Mouse (Mus musculus) neural tube, embryonic 11.5 days (tissue): ENCODE results near the gene Cebpb. TPM values are rescaled to one million over a fixed set of nuclear protein-coding genes. Genes with fewer than 3 reads are reported as not detected.

Experiments
- ATAC-seq: fragments of 200-750 bp; cut with Nextera tagmentation; 2 replicates; pipeline ENCODE4 v1.8.0; 2017; ENCODE audit warnings: moderate number of reproducible peaks, mild to moderate bottlenecking, moderate TSS enrichment, moderate library complexity; ENCODE audit not compliant: insufficient read depth, low FRiP score, low TSS enrichment
- DNase-seq: peaks from one replicate; pipeline ENCODE4 v3.0.0-alpha.2; 2015; ENCODE audit warnings: low spot score
- H3K27ac ChIP-seq: fragments of 300-500 bp; sonication (generic); 2 replicates; pipeline ENCODE4 v1.5.1; 2014; ENCODE audit warnings: low read depth, mild to moderate bottlenecking, low read length
- H3K27me3 ChIP-seq: fragments of 300-500 bp; sonication (generic); 2 replicates; pipeline ENCODE4 v1.6.1; 2014; ENCODE audit warnings: mild to moderate bottlenecking, low read length, mixed read lengths; ENCODE audit not compliant: control insufficient read depth, insufficient read depth
- H3K36me3 ChIP-seq: fragments of 300-500 bp; sonication (generic); 2 replicates; pipeline ENCODE4 v1.6.1; 2014; ENCODE audit warnings: mild to moderate bottlenecking, low read length, moderate library complexity, mixed read lengths; ENCODE audit not compliant: control insufficient read depth, insufficient read depth
- H3K4me1 ChIP-seq: fragments of 300-500 bp; sonication (generic); 2 replicates; pipeline ENCODE4 v1.6.1; 2014; ENCODE audit warnings: low read length, mixed read lengths; ENCODE audit not compliant: control insufficient read depth, insufficient read depth
- H3K4me2 ChIP-seq: fragments of 300-500 bp; sonication (generic); 2 replicates; pipeline ENCODE4 v1.6.1; 2014; ENCODE audit warnings: low read depth, mild to moderate bottlenecking, moderate library complexity
- H3K4me3 ChIP-seq: fragments of 300-500 bp; sonication (generic); 2 replicates; pipeline ENCODE4 v1.5.1; 2014; ENCODE audit warnings: low read depth, low read length
- H3K9ac ChIP-seq: fragments of 300-500 bp; sonication (generic); 2 replicates; pipeline ENCODE4 v1.6.1; 2014; ENCODE audit warnings: mild to moderate bottlenecking, low read length
- H3K9me3 ChIP-seq: fragments of 300-500 bp; sonication (generic); 2 replicates; pipeline ENCODE4 v1.6.1; 2016; ENCODE audit warnings: low read length; ENCODE audit not compliant: control insufficient read depth
- WGBS: fragments of 180-500 bp; shearing (Covaris S2); extraction: QIAGEN DNeasy Blood & Tissue Kit; methylation state at CpG from one replicate; pipeline ENCODE4 v1.1.7; 2014; 5-methylcytosine and 5-hydroxymethylcytosine counted together
- polyA plus RNA-seq: library from polyadenylated mRNA; unstranded; fragments of >200 nt; fragmentation: Nextera tagmentation; extraction: Ambion mirVana; gene quantifications from 2 replicates; pipeline ENCODE4 v1.2.1, GENCODE M21; 2014

Gene Cebpb
- polyA plus RNA-seq, 1 experiment from 2014 or later, result 3.0 TPM

- ATAC-seq (peak; percentile 24; the same call in 1 of the 2 replicates), DNase-seq (no peak)
- 29% methylated on average over 12 of the region's 12 CpGs for WGBS
- no peaks in the 10 kb centered on the region for H3K36me3 ChIP-seq
- H3K4me1 ChIP-seq, result peaks cover 8% of the 10 kb centered on the region
- no peak overlapping the region for H3K27ac ChIP-seq
- peak overlapping the region; percentile 87 for H3K4me2 ChIP-seq
- H3K27me3 ChIP-seq, result peaks cover 37% of the 10 kb centered on the region
- H3K9me3 ChIP-seq, result no peaks in the 10 kb centered on the region
- H3K4me3 ChIP-seq, result peak overlapping the region; percentile 46
- no peak overlapping the region for H3K9ac ChIP-seq
Measured at GRCm38 (mm10) chr2:167688126-167688497, 603 bp upstream of the Cebpb start.

- Histone ChIP-seq H3K4me3 (peak within 1 kb of the TSS; percentile 46), H3K9ac (peak within 1 kb of the TSS; percentile 60), H3K9me3 (no peaks in the 10 kb centered on the region), H3K4me2 (peak within 1 kb of the TSS; percentile 87), H3K4me1 (peaks cover 8% of the 10 kb centered on the region), H3K36me3 (no peaks in the 10 kb centered on the region), H3K27me3 (peaks cover 37% of the 10 kb centered on the region), H3K27ac (no peak within 1 kb of the TSS)
- WGBS, result under 1% methylated on average over 84 of the region's 99 CpGs
- peak; percentile 70 for DNase-seq
- ATAC-seq, result no peak
Measured at GRCm38 (mm10) chr2:167689501-167690218, 945 bp downstream of the Cebpb start, which contains the start of gene Tmem189. Tmem189 (minus strand) TSS chr2:167689822.

- H3K9ac ChIP-seq, result no peak overlapping the region
- H3K27ac ChIP-seq, result no peak overlapping the region
- H3K36me3 ChIP-seq, result no peaks in the 10 kb centered on the region
- H3K4me2 ChIP-seq, result peak overlapping the region; percentile 87
- DNase-seq (no peak), ATAC-seq (no peak)
- H3K27me3 ChIP-seq, result peaks cover 35% of the 10 kb centered on the region
- H3K4me1 ChIP-seq, result peaks cover 8% of the 10 kb centered on the region
- peak overlapping the region; percentile 46; the same call in 1 of the 2 replicates for H3K4me3 ChIP-seq
- no peaks in the 10 kb centered on the region for H3K9me3 ChIP-seq
- 58% methylated on average over 15 of the region's 15 CpGs for WGBS
Measured at GRCm38 (mm10) chr2:167690219-167690961, 1.7 kb downstream of the Cebpb start.

- ATAC-seq, result no peak
- H3K27me3 ChIP-seq, result peaks cover 33% of the 10 kb centered on the region
- no peaks in the 10 kb centered on the region for H3K36me3 ChIP-seq
- no peak overlapping the region for H3K9ac ChIP-seq
- no peak overlapping the region for H3K4me2 ChIP-seq
- no peak overlapping the region for H3K27ac ChIP-seq
- no peaks in the 10 kb centered on the region for H3K9me3 ChIP-seq
- no peak overlapping the region for H3K4me3 ChIP-seq
- peaks cover 8% of the 10 kb centered on the region for H3K4me1 ChIP-seq
- no peak for DNase-seq
- 84% methylated on average over 12 of the region's 12 CpGs for WGBS
Measured at GRCm38 (mm10) chr2:167690962-167691311, 2.2 kb downstream of the Cebpb start.

GRCm38 (mm10) chr2:167691410-167691809 lies 2.7 kb downstream of the Cebpb start:
- Histone ChIP-seq H3K36me3 (no peaks in the 10 kb centered on the region), H3K4me1 (peaks cover 8% of the 10 kb centered on the region), H3K4me2 (no peak overlapping the region), H3K9ac (no peak overlapping the region), H3K27ac (no peak overlapping the region), H3K27me3 (peaks cover 33% of the 10 kb centered on the region), H3K4me3 (no peak overlapping the region), H3K9me3 (no peaks in the 10 kb centered on the region)
- WGBS, result 88% methylated on average over 6 of the region's 6 CpGs
- ATAC-seq, result no peak
- no peak for DNase-seq

GRCm38 (mm10) chr2:167691871-167692661 lies 3.4 kb downstream of the Cebpb start:
- Histone ChIP-seq H3K4me2 (no peak overlapping the region), H3K27me3 (peaks cover 33% of the 10 kb centered on the region), H3K4me1 (peaks cover 8% of the 10 kb centered on the region), H3K27ac (no peak overlapping the region), H3K36me3 (no peaks in the 10 kb centered on the region), H3K9ac (no peak overlapping the region), H3K9me3 (no peaks in the 10 kb centered on the region), H3K4me3 (no peak overlapping the region)
- no peak for DNase-seq
- WGBS, result 93% methylated on average over 14 of the region's 14 CpGs
- ATAC-seq, result no peak

- DNase-seq (no peak), ATAC-seq (no peak)
- Histone ChIP-seq H3K4me1 (peaks cover 8% of the 10 kb centered on the region), H3K4me3 (no peak overlapping the region), H3K27me3 (peaks cover 29% of the 10 kb centered on the region), H3K36me3 (no peaks in the 10 kb centered on the region), H3K4me2 (no peak overlapping the region), H3K27ac (no peak overlapping the region), H3K9ac (no peak overlapping the region), H3K9me3 (no peaks in the 10 kb centered on the region)
- 63% methylated on average over 3 of the region's 3 CpGs for WGBS
Measured at GRCm38 (mm10) chr2:167692831-167693230, 4.1 kb downstream of the Cebpb start.

- Histone ChIP-seq H3K9ac (no peak overlapping the region), H3K36me3 (no peaks in the 10 kb centered on the region), H3K4me1 (peaks cover 8% of the 10 kb centered on the region), H3K27me3 (peaks cover 25% of the 10 kb centered on the region), H3K4me3 (no peak overlapping the region), H3K27ac (no peak overlapping the region), H3K9me3 (no peaks in the 10 kb centered on the region), H3K4me2 (no peak overlapping the region)
- no peak for ATAC-seq
- DNase-seq, result no peak
- WGBS, result 93% methylated on average over 2 of the region's 2 CpGs
Measured at GRCm38 (mm10) chr2:167693540-167693939, 4.8 kb downstream of the Cebpb start.
